Mouse (Mus musculus): ENCODE measurements at regions not wholly inside any gene's neighbourhood (a gene's known extent, or its start where the extent isn't known, plus 50 kb on each side); places are given as distances from the start of the nearest gene placed in this dataset.

GRCm38 (mm10) chr2:114413013-114413412 lies 211.7 kb upstream of the Zfp770 start:
- TF ChIP-seq CTCF (IDR thresholded peaks at IDR 0.05; ENCODE audit: borderline replicate concordance, control insufficient read depth, extremely low read depth, insufficient read depth, low read length, poor library complexity) (no peak), POLR2A (IDR thresholded peaks at IDR 0.05; ENCODE audit: control insufficient read depth, extremely low read depth, insufficient read depth, low read length, poor library complexity) (no peak)
